Mouse (Mus musculus): ENCODE results near the gene Itprip. TPM values are rescaled to one million over a fixed set of nuclear protein-coding genes. Genes with fewer than 3 reads are reported as not detected.

The Itprip gene
- total and polyA plus RNA-seq, 2 experiments from 2014 or later = 1.5 to 3.5 TPM

- DNase-seq (ENCODE audit: low spot score) = no peak
- no peak for ATAC-seq (ENCODE audit: low FRiP score)
- WGBS = 84% methylated on average over 3 of the region's 3 CpGs
- no peak for TF ChIP-seq CTCF (IDR thresholded peaks at IDR 0.05)
- Histone ChIP-seq H3K9me3 (ENCODE audit: low read length) (no peaks in the 10 kb centered on the region), H3K27me3 (ENCODE audit: insufficient read depth, low read length) (no peaks in the 10 kb centered on the region), H3K4me3 (ENCODE audit: low read depth, low read length) (no peak overlapping the region), H3K4me2 (ENCODE audit: low read depth, low read length, poor library complexity, severe bottlenecking) (no peak overlapping the region), H3K9ac (replicated peaks; ENCODE audit: low read length, poor library complexity, severe bottlenecking) (no peak overlapping the region), H3K4me1 (ENCODE audit: insufficient read depth, low read length) (no peaks in the 10 kb centered on the region), H3K36me3 (ENCODE audit: insufficient read depth, low read length) (no peaks in the 10 kb centered on the region), H3K27ac (ENCODE audit: low read depth, low read length) (no peak overlapping the region)
Measured at GRCm38 (mm10) chr19:47849735-47850134, 69.4 kb downstream of the Itprip start.

Small RNA genes lying within 50 kb of the gene (microRNA-seq; reads per million reads assigned to microRNA genes)
- not detected for gene Gm22240 (ENCODE audit: borderline number of aligned reads)

Other genes starting within 250 kb of the Itprip start
- 0.33 and 1.6 TPM in 2 replicates for gene Col17a1, start 227.2 kb downstream of the Itprip start, total RNA-seq (2014; rRNA removed)
- 0.33 and 0.39 TPM in 2 replicates for gene Col17a1, start 227.2 kb downstream of the Itprip start, polyA plus RNA-seq (2015; fragmentation: Nextera tagmentation; extraction: Ambion mirVana)
- 42.7 and 48.9 TPM in 2 replicates for gene Sfr1, start 187.6 kb downstream of the Itprip start, total RNA-seq (2014; rRNA removed)
- gene Sfr1, start 187.6 kb downstream of the Itprip start, polyA plus RNA-seq (2015; fragmentation: Nextera tagmentation; extraction: Ambion mirVana) = 183 TPM in 2 replicates
- 95.4 and 142 TPM in 2 replicates for gene Gsto1, start 64.3 kb downstream of the Itprip start, total RNA-seq (2014; rRNA removed)
- gene Gsto1, start 64.3 kb downstream of the Itprip start, polyA plus RNA-seq (2015; fragmentation: Nextera tagmentation; extraction: Ambion mirVana) = 148 and 152 TPM in 2 replicates
- gene Gsto2, start 53.8 kb downstream of the Itprip start, total RNA-seq (2014; rRNA removed) = 0.16 and 0.66 TPM in 2 replicates
- gene Gsto2, start 53.8 kb downstream of the Itprip start, polyA plus RNA-seq (2015; fragmentation: Nextera tagmentation; extraction: Ambion mirVana) = 1.1 TPM in 2 replicates
- 0.66 and 4.2 TPM in 2 replicates for gene Cfap43, start within 50 bp of the Itprip start, total RNA-seq (2014; rRNA removed)
- gene Cfap43, start within 50 bp of the Itprip start, polyA plus RNA-seq (2015; fragmentation: Nextera tagmentation; extraction: Ambion mirVana) = 0.82 and 2.6 TPM in 2 replicates
- gene Cfap58, start 18.4 kb upstream of the Itprip start, total RNA-seq (2014; rRNA removed) = 0.38 and 1.2 TPM in 2 replicates
- gene Cfap58, start 18.4 kb upstream of the Itprip start, polyA plus RNA-seq (2015; fragmentation: Nextera tagmentation; extraction: Ambion mirVana) = 0.54 and 0.91 TPM in 2 replicates

Measured in midbrain, postnatal 0 days (tissue).